Mouse (Mus musculus) brown adipose tissue, adult 24 weeks (tissue): Measurements from ENCODE around the gene Dstyk. TPM values are rescaled to one million over a fixed set of nuclear protein-coding genes. Genes with fewer than 3 reads are reported as not detected.

Source experiments
- H3K27ac ChIP-seq: fragments of 200-500 bp; replicated peaks from 2 replicates; pipeline ENCODE4 v1.5.1; 2012; ENCODE audit warnings: low read depth, mild to moderate bottlenecking, low read length
- H3K4me1 ChIP-seq: fragments of 200-500 bp; 2 replicates; pipeline ENCODE4 v1.6.1; 2012; ENCODE audit warnings: low read length, mixed read lengths; ENCODE audit not compliant: control insufficient read depth, insufficient read depth, insufficient read length
- H3K4me3 ChIP-seq: fragments of 200-500 bp; 2 replicates; pipeline ENCODE4 v1.5.1; 2012; ENCODE audit warnings: low read depth, mild to moderate bottlenecking, low read length, moderate library complexity; ENCODE audit not compliant: insufficient read depth
- polyA plus RNA-seq: library from polyadenylated mRNA; stranded (reverse); fragments of >200 nt; gene quantifications from 2 replicates; pipeline ENCODE4 v1.2.4, GENCODE M21; 2012; ENCODE audit not compliant: missing spikeins, insufficient read depth, insufficient read length

Gene Dstyk
- polyA plus RNA-seq, 1 experiment, result 7.7 TPM

- no peak overlapping the region for H3K4me3 ChIP-seq
- H3K4me1 ChIP-seq, result peaks cover 23% of the 10 kb centered on the region
- H3K27ac ChIP-seq, result no peak overlapping the region
Observed at GRCm38 (mm10) chr1:132381929-132382328, 35.4 kb upstream of the Dstyk start.

- Histone ChIP-seq H3K27ac (peak overlapping the region; percentile 77), H3K4me3 (no peak overlapping the region), H3K4me1 (peaks cover 18% of the 10 kb centered on the region)
Observed at GRCm38 (mm10) chr1:132384001-132384554, 33.3 kb upstream of the Dstyk start.

- Histone ChIP-seq H3K27ac (peak overlapping the region; percentile 59), H3K4me3 (no peak overlapping the region), H3K4me1 (peaks cover 18% of the 10 kb centered on the region)
Observed at GRCm38 (mm10) chr1:132385266-132385665, 32.1 kb upstream of the Dstyk start.

GRCm38 (mm10) chr1:132385711-132386110 lies 31.6 kb upstream of the Dstyk start:
- Histone ChIP-seq H3K4me3 (no peak overlapping the region), H3K4me1 (peaks cover 18% of the 10 kb centered on the region), H3K27ac (peak overlapping the region; percentile 13; the same call in 1 of the 2 replicates)

GRCm38 (mm10) chr1:132386266-132386665 lies 31.1 kb upstream of the Dstyk start:
- peaks cover 18% of the 10 kb centered on the region for H3K4me1 ChIP-seq
- peak overlapping the region; percentile 13; the same call in 1 of the 2 replicates for H3K27ac ChIP-seq
- H3K4me3 ChIP-seq, result no peak overlapping the region

GRCm38 (mm10) chr1:132387943-132388342 lies 29.4 kb upstream of the Dstyk start:
- Histone ChIP-seq H3K4me1 (peaks cover 18% of the 10 kb centered on the region), H3K27ac (peak overlapping the region; percentile 95), H3K4me3 (peak overlapping the region; percentile 83; the same call in 1 of the 2 replicates)

- peak overlapping the region; percentile 96 for H3K27ac ChIP-seq
- H3K4me1 ChIP-seq, result peaks cover 12% of the 10 kb centered on the region
- peak overlapping the region; percentile 83 for H3K4me3 ChIP-seq
Observed at GRCm38 (mm10) chr1:132388813-132389803, 28.2 kb upstream of the Dstyk start.

- Histone ChIP-seq H3K4me3 (peak overlapping the region; percentile 83), H3K4me1 (peaks cover 7% of the 10 kb centered on the region; the same call in 1 of the 2 replicates), H3K27ac (peak overlapping the region; percentile 96)
Observed at GRCm38 (mm10) chr1:132389886-132390585, 27.3 kb upstream of the Dstyk start.

- peaks cover 4% of the 10 kb centered on the region; the same call in 1 of the 2 replicates for H3K4me1 ChIP-seq
- H3K27ac ChIP-seq, result peak within 1 kb of the TSS; percentile 96
- peak within 1 kb of the TSS; percentile 83 for H3K4me3 ChIP-seq
Observed at GRCm38 (mm10) chr1:132390691-132391579, 26.4 kb upstream of the Dstyk start, which contains the start of gene Tmcc2. Tmcc2 (minus strand) TSS chr1:132391281.

- Histone ChIP-seq H3K4me1 (peaks cover 4% of the 10 kb centered on the region; the same call in 1 of the 2 replicates), H3K4me3 (peak overlapping the region; percentile 83), H3K27ac (peak overlapping the region; percentile 96)
Observed at GRCm38 (mm10) chr1:132391580-132392022, 25.8 kb upstream of the Dstyk start.

- H3K4me1 ChIP-seq, result no peaks in the 10 kb centered on the region
- H3K4me3 ChIP-seq, result no peak overlapping the region
Observed at GRCm38 (mm10) chr1:132392872-132393271, 24.5 kb upstream of the Dstyk start.

GRCm38 (mm10) chr1:132396705-132397104 lies 20.6 kb upstream of the Dstyk start:
- H3K4me3 ChIP-seq, result no peak overlapping the region
- no peaks in the 10 kb centered on the region for H3K4me1 ChIP-seq
- no peak overlapping the region for H3K27ac ChIP-seq

More at GRCm38 (mm10) chr1:132392872-132393271, 24.5 kb upstream of the Dstyk start:
- no peak overlapping the region for H3K27ac ChIP-seq

GRCm38 (mm10) chr1:132400538-132400937 lies 16.8 kb upstream of the Dstyk start:
- H3K27ac ChIP-seq, result no peak overlapping the region
- no peaks in the 10 kb centered on the region for H3K4me1 ChIP-seq
- H3K4me3 ChIP-seq, result no peak overlapping the region

GRCm38 (mm10) chr1:132401843-132402242 lies 15.5 kb upstream of the Dstyk start:
- H3K4me1 ChIP-seq, result no peaks in the 10 kb centered on the region
- no peak overlapping the region for H3K4me3 ChIP-seq
- no peak overlapping the region for H3K27ac ChIP-seq
